Mouse (Mus musculus) c-Kit-positive CD71-positive TER-119-negative erythroid progenitor cells, embryonic 14.5 days (primary cell): ENCODE measurements around the gene Farp1.

Source experiments
- DNase-seq: peaks from one replicate; pipeline ENCODE4 v3.0.0-alpha.2; 2013; ENCODE audit warnings: low read depth

Farp1 gene

DNA sequence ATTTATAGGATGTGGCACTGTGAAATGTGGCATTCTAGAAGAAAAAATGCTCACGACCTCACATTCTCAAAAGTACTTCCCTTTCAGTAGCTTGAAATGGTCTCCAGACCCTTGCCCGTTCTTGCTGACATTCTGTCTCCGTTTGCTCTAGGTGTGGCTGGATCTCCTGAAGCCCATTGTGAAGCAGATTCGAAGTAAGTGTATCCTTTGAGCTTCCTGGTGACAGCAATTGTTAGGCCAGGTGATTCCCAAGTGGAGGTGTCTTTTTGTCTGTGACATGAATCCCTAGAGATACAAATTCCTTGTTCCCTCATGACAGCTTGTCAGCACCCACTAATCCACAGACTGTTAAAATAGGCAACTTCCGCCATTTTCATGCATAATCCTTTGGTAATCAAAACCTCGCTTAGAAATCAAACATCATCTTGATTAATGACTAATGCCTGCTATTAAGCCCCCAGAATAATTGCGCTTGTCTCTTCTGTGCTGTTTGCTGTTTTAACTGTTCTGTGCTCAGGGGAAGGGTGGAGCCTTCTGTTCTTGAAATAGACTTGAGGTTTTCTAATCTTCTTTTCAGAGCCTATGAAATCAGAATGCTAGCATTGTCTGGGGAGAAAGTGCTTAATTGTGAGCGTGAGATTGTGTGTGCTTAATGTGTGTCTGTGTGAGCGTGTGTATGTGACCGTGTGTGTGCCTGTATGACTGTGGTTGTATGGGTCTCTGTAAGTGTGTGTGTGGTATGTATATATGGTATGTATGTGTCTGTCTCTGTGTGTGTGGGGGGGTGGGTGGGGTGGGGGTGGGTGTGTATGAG is 184.4 kb downstream of the Farp1 start:
- DNase-seq, result no peak

DNA sequence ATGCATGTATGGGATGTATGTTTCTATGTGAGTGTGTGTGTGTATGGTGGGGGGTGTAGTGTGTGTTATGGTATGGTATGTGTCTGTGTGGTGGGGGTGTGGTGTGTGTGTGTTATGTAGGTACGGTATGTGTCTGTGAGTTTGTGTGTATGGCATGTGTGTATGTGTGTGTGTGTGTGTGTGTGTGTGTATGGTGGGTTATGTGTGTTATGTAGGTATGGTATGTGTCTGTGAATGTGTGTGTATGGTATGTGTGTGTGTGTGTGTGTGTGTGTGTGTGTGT is 185.0 kb downstream of the Farp1 start:
- no peak for DNase-seq

DNA sequence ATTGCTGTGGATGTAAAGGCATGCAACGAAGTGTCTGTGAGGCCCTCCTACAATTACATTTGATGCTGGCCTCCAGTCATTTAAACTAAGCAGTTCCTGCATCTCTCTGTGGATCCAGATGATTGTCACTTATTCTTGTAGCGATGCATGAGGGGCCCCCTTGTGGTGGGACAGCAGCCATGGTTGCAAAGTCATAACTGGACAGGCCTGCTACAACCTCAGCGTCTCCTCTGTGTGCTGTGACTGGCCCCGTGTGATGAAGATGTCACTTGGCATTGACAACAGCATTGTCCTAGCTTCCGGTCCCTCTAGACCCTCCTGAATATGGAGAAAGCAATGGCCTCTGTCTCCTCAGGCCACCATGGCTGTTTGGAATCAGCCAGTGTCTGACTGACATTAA is 185.7 kb downstream of the Farp1 start:
- no peak for DNase-seq

DNA sequence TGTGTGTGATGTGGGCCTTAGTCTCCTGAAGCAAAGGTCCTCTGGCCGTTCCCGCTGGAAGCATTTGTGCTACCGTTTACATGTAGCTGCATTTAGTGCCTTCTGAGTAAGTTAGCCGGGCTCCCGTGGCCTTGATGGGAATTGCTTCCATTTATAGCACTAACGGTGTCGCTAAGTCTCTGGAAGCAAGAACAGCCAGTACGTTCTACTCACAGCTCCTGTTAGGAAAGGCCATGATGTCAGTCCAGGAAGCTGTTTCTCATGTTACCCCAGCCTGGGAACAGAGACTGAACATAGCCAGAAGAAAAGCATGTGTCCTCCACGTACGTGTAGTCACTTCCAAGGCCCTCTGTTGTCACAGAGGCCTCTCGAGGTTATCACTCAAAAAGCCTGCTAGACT is 190.8 kb downstream of the Farp1 start:
- DNase-seq, result no peak

DNA sequence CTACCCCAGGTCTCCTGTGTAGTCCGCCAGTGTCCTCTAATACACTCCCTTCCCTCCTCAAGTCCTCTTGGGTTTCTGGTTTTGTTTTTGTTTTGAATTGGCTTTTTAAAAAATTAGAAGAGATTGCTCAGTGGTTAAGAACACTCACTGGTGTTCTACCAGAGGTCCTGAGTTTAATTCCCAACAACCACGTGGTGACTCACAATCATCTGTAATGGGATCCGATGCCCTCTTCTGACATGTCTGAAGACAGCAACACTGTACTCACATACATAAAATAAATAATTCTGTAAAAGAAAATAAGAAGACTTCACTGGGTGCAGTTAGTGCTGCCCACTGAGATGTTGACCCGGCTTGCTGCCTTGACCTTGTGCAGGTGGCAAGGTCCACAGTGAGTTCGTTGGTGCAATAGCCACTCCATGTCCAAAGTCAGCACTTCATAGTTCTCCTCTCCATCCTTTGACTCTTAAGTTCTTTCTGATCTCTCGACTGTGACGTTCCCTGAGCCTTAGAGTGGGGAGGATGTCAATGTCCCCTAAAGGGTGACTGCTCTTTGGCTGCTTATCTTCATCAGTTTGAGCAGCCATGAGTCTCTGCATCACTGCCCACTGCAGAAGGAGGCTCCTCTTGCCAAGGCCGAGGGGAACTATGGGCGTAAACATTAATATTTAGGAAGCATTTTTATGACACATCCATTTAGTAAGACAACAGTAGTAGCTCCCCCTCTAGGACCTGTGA is 194.2 kb downstream of the Farp1 start:
- no peak for DNase-seq

DNA sequence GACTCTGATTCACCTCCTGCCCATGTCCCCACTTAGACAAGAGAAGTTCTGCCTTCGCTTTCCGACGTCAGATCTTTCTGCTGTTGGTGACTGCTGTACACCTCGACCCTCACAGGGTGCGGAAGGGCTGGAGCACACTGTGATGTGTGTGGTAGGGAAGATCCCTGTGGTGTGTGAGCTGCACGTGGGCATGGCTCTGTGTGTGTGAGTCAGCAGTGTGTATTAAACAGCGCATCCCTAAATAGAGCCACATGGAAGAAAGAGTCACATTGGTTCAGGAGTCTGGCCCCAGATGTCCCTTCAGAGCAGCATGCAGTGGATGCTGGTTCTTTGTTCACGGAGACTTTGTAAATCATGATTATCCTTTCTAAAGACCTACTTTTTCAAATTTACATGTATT is 196.2 kb downstream of the Farp1 start:
- DNase-seq, result no peak

DNA sequence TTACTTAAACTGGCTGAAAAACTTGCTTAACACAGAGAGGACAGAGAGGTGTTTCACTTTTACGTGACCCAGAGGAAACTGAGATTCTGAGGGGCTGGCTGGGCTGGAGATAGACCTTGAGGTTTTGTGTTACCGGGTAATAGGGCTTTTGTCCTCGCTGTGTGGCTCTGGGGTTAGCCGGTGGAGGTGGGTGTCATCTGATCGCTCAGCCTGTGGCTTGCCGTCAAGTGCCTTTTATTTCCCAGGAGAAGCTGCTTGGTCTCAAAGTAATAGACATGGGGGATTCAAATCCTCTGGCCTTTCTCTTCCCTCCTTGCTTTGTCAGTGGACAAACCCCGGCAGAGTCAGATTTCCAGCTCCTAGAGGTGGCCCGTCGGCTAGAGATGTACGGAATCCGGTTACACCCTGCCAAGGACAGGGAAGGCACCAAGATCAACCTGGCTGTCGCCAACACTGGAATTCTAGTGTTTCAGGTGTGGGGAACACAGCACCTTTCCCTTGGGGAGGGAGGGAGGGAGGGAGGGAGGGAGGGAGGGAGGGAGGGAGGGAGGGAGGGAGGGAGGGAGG is 199.8 kb downstream of the Farp1 start:
- no peak for DNase-seq

DNA sequence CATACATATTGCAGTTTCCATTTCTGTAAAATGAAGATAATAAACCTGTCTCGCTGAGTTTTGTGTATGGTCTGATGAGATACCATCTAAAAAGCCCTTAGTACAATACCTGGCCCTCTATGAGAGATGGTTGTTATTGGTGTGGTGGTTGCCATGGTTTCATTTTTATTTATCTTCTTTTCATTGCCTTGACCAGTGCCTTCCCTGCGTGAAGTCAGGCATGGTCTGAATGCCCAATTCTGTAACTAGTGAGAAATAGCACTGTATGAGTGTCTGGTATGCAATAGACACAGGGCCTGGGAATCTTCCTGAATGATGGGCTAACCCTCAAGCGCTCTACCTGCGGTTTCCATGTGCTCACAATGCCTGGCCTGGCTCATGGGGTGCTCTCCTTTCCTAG is 201.7 kb downstream of the Farp1 start:
- no peak for DNase-seq

DNA sequence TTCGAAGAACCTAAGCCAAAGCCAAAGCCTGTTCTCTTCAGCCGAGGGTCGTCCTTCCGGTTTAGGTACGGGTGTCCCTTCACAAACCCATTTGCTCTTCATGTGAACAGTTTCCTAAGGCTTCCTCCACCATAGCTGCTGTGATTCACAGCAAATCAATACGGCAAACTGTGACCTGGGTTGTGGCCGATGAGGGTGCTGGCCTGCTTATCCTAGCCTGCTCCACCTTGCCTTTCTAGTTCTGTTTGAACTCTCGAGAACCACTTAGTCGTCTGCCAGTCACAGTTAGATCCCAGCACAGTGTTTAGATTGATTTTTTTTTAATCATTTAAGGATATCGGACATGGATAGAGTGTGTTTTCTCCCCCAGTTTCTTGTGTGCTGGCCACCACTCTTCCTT is 203.7 kb downstream of the Farp1 start:
- DNase-seq, result no peak

DNA sequence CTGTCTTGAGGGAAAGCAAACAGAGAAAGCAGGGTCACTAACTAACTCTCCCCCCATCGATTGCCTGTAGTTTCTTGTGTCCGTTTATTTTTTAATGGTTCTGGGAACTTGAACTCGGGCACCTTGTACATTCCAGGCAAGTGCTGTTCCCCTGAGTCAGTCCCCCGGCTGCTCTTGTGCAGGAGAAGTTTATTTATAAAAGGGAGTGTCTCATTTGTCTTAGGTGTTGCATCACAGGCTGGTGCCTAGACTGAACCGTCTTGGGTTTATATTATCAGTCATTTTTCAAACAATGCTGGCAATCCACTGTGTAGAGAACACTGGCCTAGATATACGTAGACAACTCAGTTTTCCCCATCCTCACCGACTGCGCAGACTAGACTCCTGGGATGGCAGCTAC is 204.4 kb downstream of the Farp1 start:
- no peak for DNase-seq

DNA sequence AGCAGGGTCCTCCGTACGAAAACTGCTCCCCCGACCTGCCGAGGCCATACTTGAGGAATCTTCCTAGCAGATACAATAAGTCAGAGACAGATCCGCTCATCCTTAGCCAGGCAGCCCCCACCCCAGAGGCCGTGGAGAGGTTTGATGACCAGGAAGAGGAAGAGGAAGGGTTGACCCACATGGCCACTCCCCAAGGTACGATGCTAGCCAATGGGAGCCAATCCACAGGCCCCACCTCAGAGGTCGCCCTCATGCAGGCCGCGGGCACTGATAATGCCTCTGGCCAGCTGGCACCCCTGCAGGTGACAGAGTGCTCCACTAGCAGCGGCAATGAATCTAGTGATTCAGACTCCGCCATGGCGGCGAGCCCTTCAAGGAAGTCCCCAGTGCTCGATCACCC is 209.1 kb downstream of the Farp1 start:
- no peak for DNase-seq

DNA sequence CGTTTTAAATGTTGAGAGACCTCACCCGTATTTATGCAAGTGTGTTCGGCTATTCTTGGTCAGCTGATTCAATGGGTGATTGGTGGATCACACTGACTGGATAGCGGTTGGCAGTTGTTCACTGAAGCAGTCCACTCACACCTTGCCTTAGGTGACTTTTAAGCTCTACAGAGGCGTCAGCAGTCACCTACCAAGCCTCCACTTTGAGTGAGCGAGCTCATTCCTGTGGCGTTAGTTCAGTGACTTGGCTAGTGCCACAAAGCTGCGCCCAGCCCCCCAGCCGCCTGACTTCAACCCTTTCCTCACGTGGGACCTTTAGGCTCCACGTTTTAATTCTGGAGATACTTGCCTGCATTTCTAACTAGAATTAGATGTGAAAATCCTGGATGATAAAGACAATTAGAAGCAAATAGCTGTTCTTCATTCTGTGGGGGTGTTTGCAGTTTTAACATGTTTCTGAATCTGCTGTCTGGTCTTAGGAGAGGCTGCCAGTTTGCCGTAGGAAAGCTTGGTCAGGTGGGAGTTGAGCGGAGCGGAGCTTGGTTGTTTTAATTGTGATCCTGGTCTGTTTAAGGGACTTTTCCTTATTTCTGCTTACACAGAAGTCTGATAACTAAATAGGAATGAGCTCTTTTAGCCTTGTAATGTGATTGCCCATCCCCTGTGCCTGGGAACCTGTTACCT is 211.2 kb downstream of the Farp1 start:
- DNase-seq, result no peak

DNA sequence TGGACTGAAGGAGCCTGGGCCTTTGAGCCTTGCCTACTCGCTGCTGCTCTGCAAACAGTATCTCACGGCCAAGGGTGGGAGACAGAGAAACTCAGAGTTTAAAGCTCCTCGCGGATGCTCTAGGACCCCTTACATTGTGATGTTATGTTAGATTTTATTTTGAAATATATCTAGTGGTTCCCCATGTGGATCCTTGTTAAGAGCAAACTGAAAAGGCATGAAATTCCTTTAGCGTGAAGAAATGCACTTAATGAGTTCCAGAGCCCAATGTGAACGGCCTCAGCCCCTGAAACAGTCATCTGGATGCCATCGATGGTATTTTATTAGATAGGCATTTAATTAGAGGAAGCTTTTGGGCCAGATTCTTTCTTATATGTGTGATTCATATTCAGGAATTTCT is 212.3 kb downstream of the Farp1 start:
- DNase-seq, result no peak

DNA sequence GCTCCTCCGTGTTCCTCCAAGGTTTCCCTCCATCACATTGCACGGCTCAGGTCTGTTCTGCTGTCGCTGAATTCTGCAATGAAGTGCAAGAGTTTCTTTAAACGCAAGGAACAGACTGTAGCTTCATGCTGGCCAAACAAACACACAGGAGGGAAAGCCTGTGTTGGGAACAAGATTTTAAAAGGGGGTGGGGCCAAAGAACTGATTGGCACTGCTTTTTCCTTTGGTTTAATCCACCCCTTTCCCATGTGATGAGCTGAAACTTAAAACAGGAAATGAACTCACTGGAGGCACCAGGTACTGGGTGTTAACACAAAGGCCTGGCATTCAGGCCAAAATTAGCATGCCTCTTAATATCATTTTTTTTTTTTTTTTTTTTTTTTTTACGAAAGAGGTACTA is 213.3 kb downstream of the Farp1 start:
- DNase-seq, result no peak

DNA sequence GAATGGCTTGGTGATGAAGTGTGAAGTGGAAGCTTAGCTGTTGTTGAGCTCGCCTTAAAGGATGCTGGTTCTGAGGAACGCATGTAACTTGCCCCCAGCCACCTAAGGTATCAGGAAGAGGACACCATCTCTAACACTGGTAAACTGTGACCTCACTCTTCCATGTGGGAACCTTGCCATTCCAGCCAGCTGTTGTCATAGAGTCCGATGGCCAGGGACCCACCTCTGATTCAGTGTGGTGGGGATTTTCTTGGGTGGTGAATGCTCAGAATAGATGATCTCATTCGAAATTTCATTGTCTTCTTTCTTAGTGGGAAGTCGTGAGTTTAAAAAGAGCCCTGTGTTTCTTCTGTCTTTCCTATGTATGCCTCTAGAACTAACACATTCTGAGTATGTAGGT is 216.1 kb downstream of the Farp1 start:
- no peak for DNase-seq

DNA sequence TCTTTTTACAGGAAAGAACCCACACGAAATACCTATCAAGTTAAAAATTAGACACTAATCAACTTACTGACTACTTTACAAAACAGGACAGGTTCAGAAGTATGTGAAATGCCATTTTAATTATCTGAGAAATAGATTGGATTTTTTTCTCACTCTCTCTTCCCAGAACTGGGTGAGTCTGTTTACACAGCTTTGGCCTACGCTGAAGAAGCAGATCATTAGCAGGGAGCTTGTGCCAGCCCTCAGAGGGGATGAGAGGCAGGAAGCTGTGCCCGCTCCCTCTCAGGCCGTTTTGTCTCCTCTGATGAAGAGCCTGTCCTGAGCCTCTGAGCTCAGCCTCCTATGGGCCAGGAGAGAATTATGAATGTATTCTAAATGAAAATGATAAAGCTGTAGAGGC is 216.7 kb downstream of the Farp1 start:
- no peak for DNase-seq

DNA sequence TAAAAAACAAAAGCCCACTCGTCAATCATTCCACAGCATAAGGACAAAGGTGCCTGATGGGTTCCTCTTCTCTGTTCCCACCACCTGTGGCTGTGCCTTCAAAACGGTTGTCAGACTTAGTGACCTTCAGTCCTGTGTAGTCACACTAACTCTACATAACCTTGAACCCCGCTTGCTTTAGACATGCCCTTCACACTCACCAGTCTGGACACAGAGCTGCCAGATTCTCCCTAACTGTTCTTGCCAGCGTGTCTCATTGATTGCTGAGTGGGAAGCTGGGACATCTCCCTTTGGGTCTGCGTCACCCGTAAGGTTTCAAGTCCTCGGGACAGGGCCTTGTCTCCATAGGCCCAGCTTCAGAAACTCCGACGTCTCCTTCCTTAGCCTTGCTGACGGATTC is 217.5 kb downstream of the Farp1 start:
- no peak for DNase-seq

DNA sequence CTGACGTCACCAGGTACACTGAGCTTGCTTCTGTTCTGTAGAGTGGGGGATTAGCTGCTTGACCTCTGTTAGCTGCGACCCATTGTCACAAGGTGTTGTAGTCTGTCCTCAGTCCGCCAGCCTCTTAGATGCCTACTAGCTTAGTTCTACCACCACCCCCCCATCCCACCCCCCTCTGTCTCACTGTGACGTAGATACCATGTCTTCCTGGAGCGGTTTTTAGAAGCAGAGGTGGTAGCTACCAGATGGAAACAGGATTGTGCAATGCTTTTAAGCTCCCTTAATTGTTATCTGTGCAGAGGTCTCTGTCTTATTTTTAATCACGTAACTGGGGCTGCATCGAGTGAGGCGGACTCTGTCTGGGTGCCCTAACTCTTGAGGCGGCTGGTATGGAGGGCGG is 219.9 kb downstream of the Farp1 start:
- no peak for DNase-seq

DNA sequence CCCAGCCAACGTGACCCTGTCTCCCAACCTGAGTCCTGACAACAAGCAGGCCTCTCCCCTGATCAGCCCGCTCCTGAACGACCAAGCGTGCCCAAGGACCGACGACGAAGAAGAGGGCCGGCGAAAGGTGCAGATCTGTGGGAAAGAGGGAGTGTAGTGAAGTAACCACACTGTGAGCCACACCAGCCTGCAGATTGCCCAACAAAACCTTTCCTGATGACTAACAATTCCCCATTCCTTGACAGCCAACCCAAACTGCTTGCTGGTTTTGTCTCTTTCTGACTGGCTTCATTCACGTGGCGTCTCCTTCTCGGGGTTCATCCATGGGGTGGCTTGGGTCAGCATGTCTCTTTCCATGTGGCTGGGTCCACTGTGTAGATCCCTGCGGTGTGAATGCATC is 220.5 kb downstream of the Farp1 start:
- DNase-seq, result no peak

DNA sequence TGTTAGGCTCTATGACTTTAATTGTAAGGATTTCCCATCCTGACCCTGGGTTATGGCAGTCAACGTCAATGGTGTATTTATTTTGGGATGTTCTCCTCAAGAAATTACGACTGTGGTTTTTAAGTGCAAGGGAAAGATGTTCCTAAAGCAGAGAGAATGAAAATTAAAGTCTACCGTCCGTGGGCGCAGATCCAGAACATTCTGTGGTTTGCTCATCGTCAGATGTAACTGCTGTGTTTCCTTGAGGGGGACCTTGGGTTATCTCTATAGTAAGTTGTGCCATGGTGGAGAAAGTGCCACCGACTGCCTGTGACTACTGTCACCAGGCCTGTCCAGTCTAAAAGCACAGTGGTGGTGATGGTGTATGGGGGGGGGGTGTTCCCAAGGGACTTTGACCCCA is 221.9 kb downstream of the Farp1 start:
- DNase-seq, result no peak

DNA sequence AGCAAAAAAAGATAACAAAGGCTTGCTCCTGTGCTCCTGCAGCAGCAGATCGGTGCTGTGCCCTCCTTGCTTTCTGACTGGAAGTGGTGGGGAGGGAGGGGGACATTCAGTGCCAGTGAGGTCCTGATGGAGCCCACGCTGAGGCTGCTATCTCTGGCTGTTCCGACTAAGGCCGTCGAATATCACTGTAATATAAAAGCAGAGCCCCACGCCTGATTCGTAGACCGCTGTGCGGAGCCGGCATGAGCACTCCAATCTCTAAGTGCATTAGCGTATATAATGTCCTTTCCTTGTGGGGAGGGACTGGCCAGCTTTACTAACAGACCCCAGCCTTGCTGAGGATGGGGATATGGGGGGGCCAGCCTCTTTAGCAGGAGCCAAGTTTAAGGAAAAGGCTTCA is 224.3 kb downstream of the Farp1 start:
- no peak for DNase-seq

DNA sequence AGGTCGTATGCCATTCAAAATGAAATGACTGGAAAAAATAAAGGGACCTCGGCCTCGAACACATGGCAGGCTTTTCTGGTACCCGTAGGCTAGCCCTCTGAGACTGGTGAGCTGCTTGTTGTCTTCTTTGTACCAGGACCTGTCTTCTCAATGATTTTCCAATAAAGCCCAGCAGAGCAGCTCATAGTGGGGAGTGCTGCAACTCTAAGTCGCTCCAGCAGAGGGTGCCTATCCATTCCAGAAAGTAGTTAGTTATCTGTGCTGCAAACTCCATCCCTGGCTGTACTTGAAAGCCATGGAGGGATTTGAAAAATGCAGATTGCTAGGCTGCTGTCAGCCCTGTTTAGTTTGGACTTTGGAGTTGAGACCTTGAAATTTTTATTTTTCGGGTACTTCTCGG is 224.8 kb downstream of the Farp1 start:
- DNase-seq, result peak; percentile 20

DNA sequence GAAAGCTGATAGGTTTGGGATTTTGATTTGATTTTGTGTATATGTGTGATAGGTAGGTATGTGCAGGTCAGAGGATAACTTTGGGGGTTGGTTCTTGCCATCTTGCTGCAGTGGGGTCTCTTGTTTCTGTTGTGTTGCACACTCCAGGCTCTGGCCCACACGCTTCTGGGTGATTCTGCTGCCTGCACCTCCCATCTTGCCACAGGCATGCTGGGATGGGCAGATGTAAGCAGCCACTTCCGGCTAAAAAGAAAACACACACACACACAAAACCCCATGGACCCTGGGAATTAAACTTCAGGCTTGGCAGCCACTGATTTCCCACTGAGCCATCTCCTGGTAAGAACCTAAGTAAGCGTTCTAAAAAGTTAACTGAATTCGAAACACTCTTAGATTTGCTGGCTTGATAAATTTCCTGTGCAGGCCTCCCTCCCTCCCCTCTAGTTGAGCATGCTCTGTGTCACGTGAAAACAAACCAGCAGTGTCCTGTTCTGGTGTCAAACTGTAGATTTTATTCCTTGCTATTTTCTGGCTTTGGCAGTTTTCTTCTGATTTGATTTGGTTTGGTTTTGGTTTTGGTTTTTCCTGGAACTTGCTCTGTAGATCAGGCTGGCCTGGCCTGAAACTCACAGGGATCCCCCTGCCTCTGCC is 226.4 kb downstream of the Farp1 start:
- no peak for DNase-seq
